Mouse (Mus musculus): ENCODE data around the gene Tmem52.

GRCm38 (mm10) chr4:155469590-155470262 lies 812 bp downstream of the Tmem52 start:
- TF ChIP-seq CTCF (IDR thresholded peaks at IDR 0.05; ENCODE audit: low read depth, low read length): no peak
- TF ChIP-seq POLR2A (IDR thresholded peaks at IDR 0.05; ENCODE audit: borderline replicate concordance, low read depth, low read length): no peak
